Mouse (Mus musculus) spleen, postnatal 14 days (tissue): ENCODE measurements around the gene Tmco4.

Experiments
- DNase-seq, 2 experiments: peaks; one replicate each; pipeline ENCODE4 v3.0.0; 2021 to 2022; ENCODE audit warnings: low spot score in 2 of 2

Gene Tmco4

DNA sequence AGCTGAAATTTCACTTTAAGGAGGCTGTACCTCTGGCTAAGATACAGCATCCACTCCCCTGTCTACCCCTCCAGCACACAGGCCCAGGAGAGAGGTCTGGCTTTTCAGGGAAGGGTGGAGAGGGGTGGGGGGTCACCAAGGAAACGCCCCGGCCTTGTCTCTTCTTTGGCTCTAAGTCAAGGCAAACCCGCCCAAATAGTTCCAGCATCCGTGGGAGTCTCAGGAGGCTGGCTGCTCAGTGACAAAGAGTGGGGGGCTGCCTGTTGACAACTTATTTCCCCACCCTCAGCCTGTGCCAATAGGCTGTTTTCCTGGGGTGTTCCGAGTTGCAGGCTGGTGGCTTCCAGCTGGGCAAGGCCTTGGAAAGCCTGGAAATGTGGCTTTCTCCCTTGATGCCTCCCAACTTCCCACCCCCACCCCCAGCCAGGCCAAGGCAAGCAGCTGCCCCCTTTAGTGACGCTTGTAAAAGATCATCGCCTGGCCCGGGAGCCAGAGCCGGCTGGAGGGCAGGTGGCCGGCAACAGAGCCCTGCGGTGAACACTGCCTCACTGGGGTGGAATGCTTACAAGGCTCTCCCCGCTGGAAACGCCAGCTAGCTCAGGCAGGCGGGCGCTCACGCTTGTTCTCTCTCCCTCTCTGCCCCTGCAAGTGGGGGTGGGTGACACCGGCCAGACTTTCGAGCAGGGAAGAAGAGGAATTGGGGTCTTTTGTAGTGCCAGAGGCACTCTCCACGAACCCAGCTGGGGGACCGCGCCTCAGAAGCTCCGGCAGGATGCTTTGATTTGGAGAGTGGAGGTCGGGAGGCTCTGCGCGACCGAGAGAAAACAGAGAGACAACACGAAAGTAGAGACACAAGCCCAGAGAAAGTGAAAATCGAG, 119.0 kb downstream of the Tmco4 start:
- no peak for DNase-seq

DNA sequence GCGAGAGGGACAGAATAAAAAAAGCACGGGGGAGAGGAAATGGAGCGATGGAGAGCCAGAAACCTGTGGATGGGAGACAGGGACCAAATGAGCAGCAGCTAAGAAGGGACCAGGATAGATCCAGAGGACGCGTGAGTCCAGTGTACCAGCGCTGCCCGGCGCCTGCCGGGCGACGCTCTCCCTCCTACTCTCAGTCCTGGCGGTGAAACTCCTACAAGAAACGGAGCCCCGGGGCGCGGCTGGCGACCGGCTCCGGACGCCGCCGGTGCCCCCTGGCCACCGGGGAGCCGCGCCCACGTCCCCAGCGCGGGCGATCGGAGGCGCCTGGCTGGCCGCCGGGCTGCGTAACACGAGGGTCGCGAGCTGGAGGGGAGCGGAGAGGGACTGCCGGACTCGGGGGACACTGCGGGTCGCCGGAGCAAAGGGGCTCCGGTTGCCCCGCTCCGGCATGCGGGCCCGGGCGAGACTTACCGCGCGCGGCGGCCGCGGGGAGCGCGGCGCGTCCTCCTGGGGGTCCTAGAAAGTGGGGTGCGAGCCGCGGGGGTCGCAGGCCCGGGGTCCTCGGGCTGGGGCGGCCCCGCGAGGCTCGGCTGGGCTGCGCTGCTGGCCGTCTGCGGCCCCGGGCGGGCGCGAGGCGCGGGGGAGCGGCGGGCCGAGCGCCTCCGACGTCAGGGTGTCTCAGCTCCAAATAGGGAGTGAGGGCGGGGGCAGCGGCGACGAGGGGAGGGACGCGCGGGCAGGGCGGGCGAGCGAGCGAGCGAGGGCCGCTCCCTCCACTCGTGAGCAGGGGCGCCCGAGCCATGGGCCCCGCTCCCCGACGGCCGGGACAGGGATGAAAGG, 119.9 kb downstream of the Tmco4 start, which contains the start of gene Nbl1:
Gene Nbl1, minus strand, starts transcription at position 638 of the 840 bp plus-strand sequence.
- no peak for DNase-seq

DNA sequence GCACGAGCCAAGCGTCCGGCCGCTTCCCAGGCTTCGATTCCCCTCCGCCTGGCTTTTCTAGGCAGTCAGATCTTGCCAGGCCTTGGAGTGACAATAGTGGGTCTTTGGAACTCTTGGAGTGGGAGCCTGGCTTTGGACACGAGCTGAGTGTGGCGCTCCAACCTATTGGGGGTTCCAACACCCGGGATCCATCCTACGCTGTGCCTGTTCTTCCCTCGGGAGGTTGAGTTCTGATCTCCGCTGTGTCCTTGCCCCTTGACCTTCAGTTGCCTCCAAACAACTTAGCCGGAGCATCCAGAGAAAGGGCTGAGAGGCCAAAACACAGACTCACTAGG, 120.5 kb downstream of the Tmco4 start:
- no peak for DNase-seq

DNA sequence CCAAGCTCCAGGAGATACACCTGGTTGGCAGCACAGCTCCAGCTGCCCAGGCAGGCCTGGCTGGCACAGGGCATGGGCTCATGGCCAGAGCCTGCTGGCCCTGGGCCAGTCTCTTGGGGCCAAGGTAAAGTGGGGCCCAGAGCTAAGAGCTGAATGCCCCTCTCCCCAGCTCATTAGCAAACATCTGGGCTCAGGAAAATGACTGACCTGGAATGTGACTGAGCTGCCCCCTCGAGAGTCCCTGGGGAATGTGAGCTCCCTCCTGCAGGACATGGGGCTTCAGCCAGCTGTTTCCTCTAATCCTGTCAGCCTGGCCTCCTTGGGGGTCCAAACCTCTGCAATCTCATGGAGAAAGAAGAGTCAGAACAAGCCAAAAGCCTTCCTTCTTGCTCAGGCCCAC, 122.7 kb downstream of the Tmco4 start:
- no peak for DNase-seq

DNA sequence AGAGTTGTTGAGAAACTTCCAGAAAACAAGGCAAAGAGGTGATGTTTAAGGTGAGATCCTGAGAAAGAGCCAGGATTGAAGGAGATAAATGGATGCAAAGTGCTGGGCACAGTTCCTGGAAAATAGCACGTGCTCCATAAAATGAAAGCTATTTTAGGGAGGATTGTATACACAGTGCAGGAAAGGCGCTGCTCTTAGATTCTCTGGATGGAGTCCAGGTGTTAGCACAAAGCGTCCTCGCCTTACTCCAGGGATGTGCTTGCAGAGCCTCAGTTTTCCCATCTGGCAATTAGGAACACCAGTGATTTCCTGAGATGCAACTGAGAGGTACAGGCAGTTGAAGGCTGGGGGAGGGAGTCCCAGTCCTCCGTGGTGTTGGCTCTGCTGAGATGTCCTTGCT, 123.5 kb downstream of the Tmco4 start:
- no peak for DNase-seq

DNA sequence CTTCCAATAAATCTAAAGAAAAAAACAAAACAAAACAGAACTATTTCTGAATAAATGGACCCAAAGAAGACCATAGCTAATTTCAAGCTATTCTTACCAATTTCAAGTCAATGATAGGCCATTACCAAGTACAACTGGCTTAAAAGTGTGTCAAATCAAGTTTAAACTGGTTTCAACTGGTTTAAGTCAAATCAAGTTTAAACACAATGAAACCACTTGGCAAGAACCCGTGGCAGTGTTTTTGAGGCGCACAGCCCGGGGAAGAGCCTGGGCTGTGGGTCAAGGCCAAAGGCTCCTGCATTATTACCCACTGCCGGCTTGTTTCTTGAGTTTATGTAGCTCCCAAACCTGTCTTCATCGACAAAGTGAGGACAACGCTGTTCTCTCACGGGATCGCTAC, 127.6 kb downstream of the Tmco4 start:
- no peak for DNase-seq

DNA sequence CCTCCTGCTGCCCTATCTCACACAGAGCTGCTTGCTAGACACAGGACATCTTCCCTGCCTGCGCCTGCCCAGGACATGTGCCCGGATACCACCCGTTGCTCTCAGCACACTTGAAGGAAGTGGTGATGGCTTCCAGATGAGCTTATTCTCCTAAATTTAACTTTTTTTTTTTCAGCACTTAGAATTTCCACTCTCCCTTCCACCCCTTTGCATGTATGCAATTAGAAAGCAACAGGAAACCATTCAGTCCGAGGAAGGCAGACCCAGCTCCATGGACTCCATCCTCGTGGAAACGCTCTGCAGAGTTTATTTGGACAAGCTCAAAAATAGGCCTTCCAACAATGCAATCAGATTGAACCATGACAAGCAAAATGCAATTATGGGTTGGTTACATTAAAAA, 128.9 kb downstream of the Tmco4 start:
- no peak for DNase-seq

DNA sequence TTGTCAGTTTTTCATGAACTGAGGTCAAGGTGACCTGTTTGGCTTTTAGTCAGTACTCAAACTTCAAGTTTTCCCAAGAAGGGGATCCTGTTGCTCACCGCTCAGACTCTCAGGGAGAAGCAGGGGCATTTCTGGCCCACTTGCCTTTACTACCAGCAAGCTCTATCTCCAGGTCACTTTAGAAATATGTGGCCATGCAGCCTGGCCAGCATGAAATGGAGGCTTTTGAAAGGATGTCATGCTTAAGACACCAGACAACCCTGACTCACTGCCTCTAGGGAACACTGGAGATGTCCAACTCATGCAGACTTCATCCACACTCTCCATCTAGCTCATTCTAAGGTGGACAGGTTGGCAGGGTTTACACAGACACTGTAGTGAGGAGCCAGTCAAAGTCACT, 132.8 kb downstream of the Tmco4 start:
- DNase-seq = no peak
